Mouse (Mus musculus): ENCODE measurements around the gene Lrp11. TPM values are rescaled to one million over a fixed set of nuclear protein-coding genes. Genes with fewer than 3 reads are reported as not detected.

The Lrp11 gene
- polyA plus RNA-seq, 1 experiment: 3.8 TPM

GRCm38 (mm10) chr10:7623861-7624518, 34.4 kb downstream of the Lrp11 start:
- DNase-seq (ENCODE audit: low read depth): no peak

- no peak for DNase-seq (ENCODE audit: low read depth)
These were observed 39.5 kb downstream of the Lrp11 start for GRCm38 (mm10) chr10:7629092-7629491.

- DNase-seq (ENCODE audit: low read depth): no peak
These were observed 40.7 kb downstream of the Lrp11 start for GRCm38 (mm10) chr10:7630286-7630685.

GRCm38 (mm10) chr10:7630951-7631720, 41.5 kb downstream of the Lrp11 start:
- no peak for DNase-seq (ENCODE audit: low read depth)

GRCm38 (mm10) chr10:7640366-7640765, 50.8 kb downstream of the Lrp11 start:
- no peak for DNase-seq (ENCODE audit: low read depth)

- DNase-seq (ENCODE audit: low read depth): no peak
These were observed 56.3 kb downstream of the Lrp11 start for GRCm38 (mm10) chr10:7645911-7646310.

- no peak for DNase-seq (ENCODE audit: low read depth)
These were observed 59.5 kb downstream of the Lrp11 start for GRCm38 (mm10) chr10:7649059-7649458.

GRCm38 (mm10) chr10:7651057-7651456, 61.5 kb downstream of the Lrp11 start:
- no peak for DNase-seq (ENCODE audit: low read depth)

GRCm38 (mm10) chr10:7662471-7663141, 73.0 kb downstream of the Lrp11 start:
- DNase-seq (ENCODE audit: low read depth): no peak

GRCm38 (mm10) chr10:7663159-7664026, 73.8 kb downstream of the Lrp11 start:
- no peak for DNase-seq (ENCODE audit: low read depth)

- no peak for DNase-seq (ENCODE audit: low read depth)
These were observed 74.5 kb downstream of the Lrp11 start for GRCm38 (mm10) chr10:7664027-7664526.

GRCm38 (mm10) chr10:7664889-7665288, 75.3 kb downstream of the Lrp11 start:
- no peak for DNase-seq (ENCODE audit: low read depth)

GRCm38 (mm10) chr10:7667342-7667802, 77.8 kb downstream of the Lrp11 start, which contains the start of gene Nup43:
Gene Nup43 (plus strand): TSS chr10:7667503.
- no peak for DNase-seq (ENCODE audit: low read depth)

GRCm38 (mm10) chr10:7673673-7674072, 84.1 kb downstream of the Lrp11 start:
- DNase-seq (ENCODE audit: low read depth): no peak

Other genes with a start within 250 kb of the Lrp11 start
- 0.42 and 1.3 TPM in 2 replicates for gene Ulbp1, start 116.2 kb upstream of the Lrp11 start, polyA plus RNA-seq (2012; rRNA removed)
- 8.3 and 8.4 TPM in 2 replicates for gene Nup43, start 77.7 kb downstream of the Lrp11 start, polyA plus RNA-seq (2012; rRNA removed)
- gene Pcmt1, start 91.3 kb downstream of the Lrp11 start, polyA plus RNA-seq (2012; rRNA removed): 31.3 and 36.0 TPM in 2 replicates
- gene Lats1, start 91.4 kb downstream of the Lrp11 start, polyA plus RNA-seq (2012; rRNA removed): 17.7 and 19.1 TPM in 2 replicates
- 4.1 and 6.0 TPM in 2 replicates for gene Katna1, start 136.2 kb downstream of the Lrp11 start, polyA plus RNA-seq (2012; rRNA removed)
- gene Ginm1, start 203.0 kb downstream of the Lrp11 start, polyA plus RNA-seq (2012; rRNA removed): 61.1 and 63.9 TPM in 2 replicates
- 7.9 and 9.5 TPM in 2 replicates for gene Ppil4, start 203.1 kb downstream of the Lrp11 start, polyA plus RNA-seq (2012; rRNA removed)
- gene Zc3h12d, start 242.7 kb downstream of the Lrp11 start, polyA plus RNA-seq (2012; rRNA removed): 1.2 and 1.4 TPM in 2 replicates

All from gonadal fat pad, adult 2 months (tissue).